Mouse (Mus musculus) left cerebral cortex, adult 9 months (tissue): Measurements from ENCODE around the gene Itih5.

Experiments
- DNase-seq, 2 experiments: peaks; one replicate each; pipeline ENCODE4 v3.0.0; 2022; ENCODE audit warnings: low spot score in 2 of 2

Gene Itih5

GRCm38 (mm10) chr2:10167283-10167682 is 13.9 kb downstream of the Itih5 start:
- no peak for DNase-seq

- no peak for DNase-seq
Measured at GRCm38 (mm10) chr2:10168016-10168415, 14.6 kb downstream of the Itih5 start.

- no peak for DNase-seq
Measured at GRCm38 (mm10) chr2:10169991-10170390, 16.6 kb downstream of the Itih5 start.

- no peak for DNase-seq
Measured at GRCm38 (mm10) chr2:10193553-10193952, 40.2 kb downstream of the Itih5 start.

- DNase-seq: no peak
Measured at GRCm38 (mm10) chr2:10195162-10195561, 41.8 kb downstream of the Itih5 start.

GRCm38 (mm10) chr2:10199326-10199725 is 46.0 kb downstream of the Itih5 start:
- no peak for DNase-seq

GRCm38 (mm10) chr2:10200736-10201285 is 47.4 kb downstream of the Itih5 start:
- DNase-seq: no peak

- DNase-seq: no peak
Measured at GRCm38 (mm10) chr2:10204301-10204700, 50.9 kb downstream of the Itih5 start.

- no peak for DNase-seq
Measured at GRCm38 (mm10) chr2:10213468-10213867, 60.1 kb downstream of the Itih5 start.

- DNase-seq: no peak
Measured at GRCm38 (mm10) chr2:10215876-10216565, 62.6 kb downstream of the Itih5 start.

GRCm38 (mm10) chr2:10216566-10217247 is 63.3 kb downstream of the Itih5 start:
- peak in 1 of 2 experiments; percentile 30 for DNase-seq

GRCm38 (mm10) chr2:10221862-10222261 is 68.5 kb downstream of the Itih5 start:
- no peak for DNase-seq

GRCm38 (mm10) chr2:10226907-10227306 is 73.5 kb downstream of the Itih5 start:
- no peak for DNase-seq

GRCm38 (mm10) chr2:10231971-10232370 is 78.6 kb downstream of the Itih5 start:
- DNase-seq: no peak

- DNase-seq: no peak
Measured at GRCm38 (mm10) chr2:10236554-10236953, 83.2 kb downstream of the Itih5 start.

- DNase-seq: no peak
Measured at GRCm38 (mm10) chr2:10242970-10243369, 89.6 kb downstream of the Itih5 start.

GRCm38 (mm10) chr2:10250441-10250840 is 97.1 kb downstream of the Itih5 start:
- peak in 1 of 2 experiments; percentile 5 for DNase-seq

- DNase-seq: no peak
Measured at GRCm38 (mm10) chr2:10250926-10251325, 97.6 kb downstream of the Itih5 start.

GRCm38 (mm10) chr2:10251466-10251865 is 98.1 kb downstream of the Itih5 start:
- DNase-seq: no peak

GRCm38 (mm10) chr2:10252016-10252415 is 98.6 kb downstream of the Itih5 start:
- no peak for DNase-seq

GRCm38 (mm10) chr2:10253351-10253750 is 100.0 kb downstream of the Itih5 start:
- no peak for DNase-seq

- DNase-seq: no peak
Measured at GRCm38 (mm10) chr2:10256949-10257348, 103.6 kb downstream of the Itih5 start.

- no peak for DNase-seq
Measured at GRCm38 (mm10) chr2:10258312-10258711, 104.9 kb downstream of the Itih5 start.
